Mouse (Mus musculus): ENCODE results near the gene Nrxn3. TPM values are rescaled to one million over a fixed set of nuclear protein-coding genes. Genes with fewer than 3 reads are reported as not detected.
A peak's percentile ranks its signal among the peaks of the same experiment; 100 is the strongest.

Nrxn3 gene
- polyA plus RNA-seq, 1 experiment from 2014 or later = 42.5 TPM

- no peaks in the 10 kb centered on the region for H3K9me3 ChIP-seq
- no peak overlapping the region for H3K27ac ChIP-seq (replicated peaks)
- H3K27me3 ChIP-seq = no peaks in the 10 kb centered on the region
- no peak overlapping the region for H3K9ac ChIP-seq (replicated peaks)
- no peak overlapping the region for H3K4me3 ChIP-seq
- ATAC-seq (ENCODE audit: low FRiP score, low read depth) = no peak
- no peaks in the 10 kb centered on the region for H3K36me3 ChIP-seq
- H3K4me1 ChIP-seq = no peaks in the 10 kb centered on the region
- 85% methylated on average over 2 of the region's 2 CpGs for WGBS
- H3K4me2 ChIP-seq (replicated peaks) = no peak overlapping the region
Measured at GRCm38 (mm10) chr12:88949870-88950269, 227.2 kb downstream of the Nrxn3 start.

- no peaks in the 10 kb centered on the region for H3K36me3 ChIP-seq
- WGBS = 76% methylated on average over 7 of the region's 7 CpGs
- no peak for ATAC-seq (ENCODE audit: low FRiP score, low read depth)
Measured at GRCm38 (mm10) chr12:88952937-88953600, 230.4 kb downstream of the Nrxn3 start.

GRCm38 (mm10) chr12:88953801-88954200, 231.1 kb downstream of the Nrxn3 start:
- Histone ChIP-seq H3K4me3 (no peak overlapping the region), H3K9me3 (no peaks in the 10 kb centered on the region), H3K36me3 (no peaks in the 10 kb centered on the region), H3K4me1 (no peaks in the 10 kb centered on the region), H3K4me2 (replicated peaks) (no peak overlapping the region), H3K27me3 (no peaks in the 10 kb centered on the region), H3K27ac (replicated peaks) (no peak overlapping the region), H3K9ac (replicated peaks) (no peak overlapping the region)
- WGBS = 67% methylated on average over 4 of the region's 4 CpGs
- no peak for ATAC-seq (ENCODE audit: low FRiP score, low read depth)

More at GRCm38 (mm10) chr12:88952937-88953600, 230.4 kb downstream of the Nrxn3 start:
- H3K9ac ChIP-seq (replicated peaks) = no peak overlapping the region
- no peak overlapping the region for H3K4me3 ChIP-seq
- no peaks in the 10 kb centered on the region for H3K9me3 ChIP-seq
- no peak overlapping the region for H3K4me2 ChIP-seq (replicated peaks)
- H3K4me1 ChIP-seq = no peaks in the 10 kb centered on the region
- H3K27me3 ChIP-seq = no peaks in the 10 kb centered on the region
- no peak overlapping the region for H3K27ac ChIP-seq (replicated peaks)

- no peak overlapping the region for H3K4me3 ChIP-seq
- WGBS = 69% methylated on average over 3 of the region's 3 CpGs
- H3K27ac ChIP-seq (replicated peaks) = no peak overlapping the region
- H3K36me3 ChIP-seq = no peaks in the 10 kb centered on the region
- H3K9ac ChIP-seq (replicated peaks) = no peak overlapping the region
- no peak for ATAC-seq (ENCODE audit: low FRiP score, low read depth)
- H3K4me1 ChIP-seq = no peaks in the 10 kb centered on the region
- H3K4me2 ChIP-seq (replicated peaks) = no peak overlapping the region
- no peaks in the 10 kb centered on the region for H3K27me3 ChIP-seq
- H3K9me3 ChIP-seq = no peaks in the 10 kb centered on the region
Measured at GRCm38 (mm10) chr12:88957431-88957830, 234.8 kb downstream of the Nrxn3 start.

GRCm38 (mm10) chr12:88960817-88961216, 238.1 kb downstream of the Nrxn3 start:
- 93% methylated on average over 1 of the region's 1 CpGs for WGBS
- Histone ChIP-seq H3K4me1 (no peaks in the 10 kb centered on the region), H3K4me2 (replicated peaks) (no peak overlapping the region), H3K9me3 (no peaks in the 10 kb centered on the region), H3K27ac (replicated peaks) (no peak overlapping the region), H3K36me3 (no peaks in the 10 kb centered on the region), H3K9ac (replicated peaks) (no peak overlapping the region), H3K27me3 (no peaks in the 10 kb centered on the region), H3K4me3 (no peak overlapping the region)
- ATAC-seq (ENCODE audit: low FRiP score, low read depth) = no peak

- Histone ChIP-seq H3K36me3 (no peaks in the 10 kb centered on the region), H3K9ac (replicated peaks) (no peak overlapping the region), H3K27ac (replicated peaks) (no peak overlapping the region), H3K9me3 (no peaks in the 10 kb centered on the region), H3K27me3 (no peaks in the 10 kb centered on the region), H3K4me3 (no peak overlapping the region), H3K4me2 (replicated peaks) (no peak overlapping the region), H3K4me1 (no peaks in the 10 kb centered on the region)
- WGBS = 86% methylated on average over 4 of the region's 4 CpGs
- ATAC-seq (ENCODE audit: low FRiP score, low read depth) = no peak
Measured at GRCm38 (mm10) chr12:88966329-88966728, 243.7 kb downstream of the Nrxn3 start.

GRCm38 (mm10) chr12:88976621-88977020, 253.9 kb downstream of the Nrxn3 start:
- Histone ChIP-seq H3K9ac (replicated peaks) (no peak overlapping the region), H3K4me3 (no peak overlapping the region), H3K27me3 (0 out of 2 replicates have a peak, but pooled peaks cover 3% of the 10 kb centered on the region), H3K4me1 (no peaks in the 10 kb centered on the region), H3K4me2 (replicated peaks) (no peak overlapping the region), H3K36me3 (no peaks in the 10 kb centered on the region), H3K27ac (replicated peaks) (no peak overlapping the region), H3K9me3 (no peaks in the 10 kb centered on the region)
- WGBS = 76% methylated on average over 1 of the region's 2 CpGs
- no peak for ATAC-seq (ENCODE audit: low FRiP score, low read depth)

GRCm38 (mm10) chr12:88983688-88984330, 261.1 kb downstream of the Nrxn3 start:
- H3K4me2 ChIP-seq (replicated peaks) = no peak overlapping the region
- WGBS = 33% methylated on average over 10 of the region's 10 CpGs
- peaks cover 15% of the 10 kb centered on the region for H3K4me1 ChIP-seq
- ATAC-seq (ENCODE audit: low FRiP score, low read depth) = peak; percentile 62
- 0 out of 2 replicates have a peak, but pooled peaks cover 3% of the 10 kb centered on the region for H3K27me3 ChIP-seq
- peak overlapping the region; percentile 74 for H3K27ac ChIP-seq (replicated peaks)
- H3K4me3 ChIP-seq = no peak overlapping the region
- H3K9me3 ChIP-seq = no peaks in the 10 kb centered on the region
- no peak overlapping the region for H3K9ac ChIP-seq (replicated peaks)
- H3K36me3 ChIP-seq = no peaks in the 10 kb centered on the region

GRCm38 (mm10) chr12:88984375-88984774, 261.7 kb downstream of the Nrxn3 start:
- H3K27ac ChIP-seq (replicated peaks) = peak overlapping the region; percentile 74
- peak; percentile 74 for ATAC-seq (ENCODE audit: low FRiP score, low read depth)

GRCm38 (mm10) chr12:88984804-88985203, 262.1 kb downstream of the Nrxn3 start:
- H3K27ac ChIP-seq (replicated peaks) = peak overlapping the region; percentile 74
- no peak for ATAC-seq (ENCODE audit: low FRiP score, low read depth)
- 0 out of 2 replicates have a peak, but pooled peaks cover 3% of the 10 kb centered on the region for H3K27me3 ChIP-seq
- no peak overlapping the region for H3K9ac ChIP-seq (replicated peaks)
- 0 out of 2 replicates have a peak overlapping the region, but pooled peaks have one; percentile 4 for H3K4me2 ChIP-seq (replicated peaks)
- H3K4me3 ChIP-seq = no peak overlapping the region
- peaks cover 15% of the 10 kb centered on the region for H3K4me1 ChIP-seq
- 26% methylated on average over 5 of the region's 5 CpGs for WGBS
- H3K36me3 ChIP-seq = no peaks in the 10 kb centered on the region
- H3K9me3 ChIP-seq = no peaks in the 10 kb centered on the region

More at GRCm38 (mm10) chr12:88984375-88984774, 261.7 kb downstream of the Nrxn3 start:
- peaks cover 15% of the 10 kb centered on the region for H3K4me1 ChIP-seq
- H3K4me2 ChIP-seq (replicated peaks) = 0 out of 2 replicates have a peak overlapping the region, but pooled peaks have one; percentile 4
- H3K27me3 ChIP-seq = 0 out of 2 replicates have a peak, but pooled peaks cover 3% of the 10 kb centered on the region
- no peak overlapping the region for H3K9ac ChIP-seq (replicated peaks)
- no peaks in the 10 kb centered on the region for H3K36me3 ChIP-seq
- no peak overlapping the region for H3K4me3 ChIP-seq
- no peaks in the 10 kb centered on the region for H3K9me3 ChIP-seq
- WGBS = 6% methylated on average over 8 of the region's 8 CpGs

GRCm38 (mm10) chr12:88987046-88987445, 264.4 kb downstream of the Nrxn3 start:
- peak; percentile 44; the same call in 1 of the 2 replicates for ATAC-seq (ENCODE audit: low FRiP score, low read depth)
- H3K9me3 ChIP-seq = no peaks in the 10 kb centered on the region
- H3K4me3 ChIP-seq = no peak overlapping the region
- no peaks in the 10 kb centered on the region for H3K36me3 ChIP-seq
- no peaks in the 10 kb centered on the region for H3K27me3 ChIP-seq
- H3K9ac ChIP-seq (replicated peaks) = no peak overlapping the region
- 42% methylated on average over 4 of the region's 4 CpGs for WGBS
- H3K4me1 ChIP-seq = peaks cover 15% of the 10 kb centered on the region
- no peak overlapping the region for H3K4me2 ChIP-seq (replicated peaks)
- no peak overlapping the region for H3K27ac ChIP-seq (replicated peaks)

GRCm38 (mm10) chr12:88990753-88991152, 268.1 kb downstream of the Nrxn3 start:
- no peak for ATAC-seq (ENCODE audit: low FRiP score, low read depth)
- no peaks in the 10 kb centered on the region; the same call in 1 of the 2 replicates for H3K4me1 ChIP-seq
- no peaks in the 10 kb centered on the region for H3K36me3 ChIP-seq
- no peaks in the 10 kb centered on the region for H3K9me3 ChIP-seq
- H3K27ac ChIP-seq (replicated peaks) = no peak overlapping the region
- H3K4me2 ChIP-seq (replicated peaks) = no peak overlapping the region
- WGBS = 88% methylated on average over 5 of the region's 5 CpGs
- no peak overlapping the region for H3K9ac ChIP-seq (replicated peaks)
- H3K27me3 ChIP-seq = no peaks in the 10 kb centered on the region
- H3K4me3 ChIP-seq = no peak overlapping the region

All from midbrain, embryonic 12.5 days (tissue).